Mouse (Mus musculus) testis, postnatal 14 days (tissue): Measurements from ENCODE around the gene Olfr777.
"Not testable (repeated sequence)": the region's sequence is repeated elsewhere in the genome, so short reads cannot be mapped to it uniquely, and the experiment has no call there.

Source experiments
- DNase-seq: peaks from one replicate; pipeline ENCODE4 v3.0.0; 2021; ENCODE audit warnings: low spot score

The Olfr777 gene

DNA sequence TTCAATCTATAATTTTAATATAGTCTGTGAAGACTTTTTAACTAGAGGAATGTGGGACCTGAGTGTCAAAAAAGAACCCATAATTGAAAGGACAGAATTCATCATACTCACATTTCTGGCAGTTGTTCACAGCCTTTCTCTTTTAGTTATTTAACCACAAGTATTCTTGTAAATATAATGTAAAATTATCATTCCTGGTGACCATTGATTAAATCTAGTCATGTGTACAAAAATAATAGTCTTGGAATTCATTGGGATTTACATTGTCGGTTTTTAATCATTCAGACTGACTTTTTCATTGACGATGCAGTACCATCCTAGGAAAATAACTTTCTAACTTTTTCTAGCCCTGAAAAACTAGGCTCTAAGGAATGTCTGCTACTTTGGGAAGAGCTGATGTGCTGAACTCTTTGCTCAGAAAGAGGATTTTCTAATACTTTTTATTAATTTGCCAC lies at the start of gene Olfr777:
Gene Olfr777, minus strand, starts transcription at position 405 of the 455 bp plus-strand sequence.
- DNase-seq, result no peak

DNA sequence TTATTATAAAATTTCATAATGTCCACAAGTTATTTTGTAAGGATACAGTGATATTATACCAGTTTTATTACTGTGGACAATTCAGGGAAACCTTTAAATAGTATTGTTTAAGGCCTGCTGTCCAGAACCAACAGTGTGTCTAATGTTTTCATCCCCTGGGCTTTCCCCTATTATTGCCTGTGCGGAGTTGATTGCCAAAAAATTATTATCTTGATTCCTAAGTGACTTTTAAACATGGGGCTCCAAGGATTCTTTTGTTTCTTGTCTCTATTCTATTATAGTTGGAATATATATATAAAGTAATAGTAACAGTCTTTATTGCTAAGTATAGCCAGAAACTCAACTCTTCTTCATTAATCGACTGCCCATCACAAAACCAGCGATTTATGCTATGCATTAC lies 46.5 kb upstream of the Olfr777 start, which contains the start of gene Olfr780:
Gene Olfr780, plus strand, starts transcription at position 301 of the 400 bp plus-strand sequence.
- DNase-seq, result no peak

GRCm38 (mm10) chr10:129313521-129313920 lies 42.2 kb upstream of the Olfr777 start:
- not testable (repeated sequence) for DNase-seq

DNA sequence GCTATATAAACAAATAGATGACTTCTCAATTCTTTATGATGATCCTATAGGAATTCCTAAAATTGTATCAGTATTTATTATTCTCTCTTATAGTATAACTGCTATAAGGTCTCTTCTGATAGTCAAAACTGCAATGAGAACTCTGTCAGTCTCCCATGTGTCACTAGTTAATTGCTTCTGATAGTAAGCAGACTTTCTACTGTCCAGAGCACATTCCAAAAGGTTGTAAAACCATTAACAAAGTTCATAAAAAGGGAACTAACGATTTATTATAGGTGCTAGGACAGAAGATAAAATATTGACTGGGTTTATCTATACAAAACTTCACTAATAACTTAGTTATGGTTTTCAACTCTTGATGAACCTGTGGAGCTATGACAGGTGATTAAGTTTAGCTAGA lies 41.7 kb upstream of the Olfr777 start:
- DNase-seq, result not testable (repeated sequence)

DNA sequence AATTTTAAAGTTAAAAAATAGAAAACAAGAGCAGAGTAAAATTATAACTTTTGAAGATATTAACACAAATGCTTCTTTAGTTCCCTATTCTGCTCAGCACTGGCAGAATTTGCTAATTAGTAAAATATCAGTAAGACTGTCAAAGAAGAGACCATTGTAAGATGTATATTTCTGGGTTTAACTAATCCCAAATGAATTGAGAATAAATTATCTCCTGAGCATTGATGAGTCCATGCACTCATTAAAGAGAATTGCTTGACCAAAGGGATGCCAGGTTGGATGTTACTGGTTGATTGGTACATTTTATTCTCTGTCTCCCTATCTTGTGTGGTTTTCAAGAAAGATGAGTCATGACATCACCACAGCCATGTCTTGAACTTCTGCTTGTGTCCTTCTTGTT lies 12.5 kb downstream of the Olfr777 start, which contains the start of gene Olfr776:
Gene Olfr776, plus strand, starts transcription at position 301 of the 400 bp plus-strand sequence.
- DNase-seq, result no peak

GRCm38 (mm10) chr10:129248112-129248511 lies 23.2 kb downstream of the Olfr777 start, which contains the start of gene Olfr775:
TSS of gene Olfr775 (plus strand) at chr10:129248412.
- no peak for DNase-seq

GRCm38 (mm10) chr10:129235904-129236303 lies 35.4 kb downstream of the Olfr777 start, which contains the start of gene Olfr774:
TSS of gene Olfr774 (plus strand) at chr10:129236204.
- DNase-seq, result no peak

GRCm38 (mm10) chr10:129230737-129231136 lies 40.5 kb downstream of the Olfr777 start:
- no peak for DNase-seq
